Mouse (Mus musculus): ENCODE data around the gene Pde4d.

Gene Pde4d

GRCm38 (mm10) chr13:109807446-109807845 is 1357.7 kb downstream of the Pde4d start:
- DNase-seq (ENCODE audit: low read depth, low spot score) = no peak

DNA sequence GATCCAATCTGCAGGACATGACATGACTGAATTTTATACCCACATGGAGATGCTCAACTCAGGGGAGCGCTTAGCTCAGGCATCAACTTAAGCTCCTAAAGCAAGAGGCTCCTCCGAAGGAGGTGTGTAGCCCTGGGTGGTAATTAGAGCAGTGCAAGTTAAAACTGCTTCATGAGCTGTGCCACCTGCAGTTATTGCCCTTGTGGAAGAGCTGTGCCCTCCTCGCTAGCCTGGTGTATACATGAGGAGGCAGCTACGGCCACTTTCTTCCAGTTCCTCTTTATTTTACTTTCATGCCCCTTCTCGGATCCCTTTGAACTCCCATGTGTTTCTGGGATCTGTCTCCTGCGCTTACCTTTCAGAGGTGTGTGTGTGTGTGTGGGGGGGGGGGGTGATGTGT is 1358.3 kb downstream of the Pde4d start:
- DNase-seq (ENCODE audit: low read depth, low spot score) = no peak

GRCm38 (mm10) chr13:109808946-109809345 is 1359.2 kb downstream of the Pde4d start:
- no peak for DNase-seq (ENCODE audit: low read depth, low spot score)

GRCm38 (mm10) chr13:109809646-109810045 is 1359.9 kb downstream of the Pde4d start:
- DNase-seq (ENCODE audit: low read depth, low spot score) = no peak

GRCm38 (mm10) chr13:109813924-109814323 is 1364.2 kb downstream of the Pde4d start:
- no peak for DNase-seq (ENCODE audit: low read depth, low spot score)

DNA sequence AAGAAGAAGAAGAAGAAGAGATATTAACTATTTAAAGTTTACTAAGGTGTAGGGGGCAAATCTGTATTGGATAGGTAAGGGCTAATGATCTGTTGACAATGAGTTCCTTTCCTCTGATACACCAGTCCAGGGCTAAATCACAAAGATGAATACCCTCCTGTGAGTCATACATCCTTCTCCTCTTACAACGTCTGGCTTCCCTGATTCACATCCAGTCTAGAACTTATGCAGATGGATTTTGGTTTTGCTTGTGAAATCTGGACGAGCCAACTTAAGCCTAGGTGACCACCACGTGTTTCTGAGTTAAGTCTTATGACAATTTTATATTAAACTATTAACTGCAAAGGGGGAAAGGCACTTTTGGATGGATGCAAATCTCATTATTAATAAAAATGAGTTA is 1369.3 kb downstream of the Pde4d start:
- no peak for DNase-seq (ENCODE audit: low read depth, low spot score)

DNA sequence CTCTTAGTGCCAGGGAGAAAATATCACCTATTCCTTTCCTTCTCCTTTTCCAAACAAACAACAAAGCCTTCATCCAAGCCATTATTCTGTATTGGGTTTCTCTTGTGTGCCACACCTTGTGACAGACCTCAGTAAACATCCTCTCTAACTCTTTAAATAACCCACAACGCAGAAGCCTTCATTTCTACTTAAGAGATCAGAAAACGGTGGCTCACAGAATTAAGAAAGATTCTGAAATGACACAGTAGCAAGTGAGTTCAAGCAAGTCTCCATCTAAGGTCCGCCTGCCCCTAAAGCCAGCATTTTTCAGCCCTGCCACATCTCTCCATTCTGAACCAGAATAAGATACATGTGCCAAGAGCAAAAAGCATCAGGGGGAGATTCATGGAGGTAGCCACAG is 1370.4 kb downstream of the Pde4d start:
- DNase-seq (ENCODE audit: low read depth, low spot score) = no peak

DNA sequence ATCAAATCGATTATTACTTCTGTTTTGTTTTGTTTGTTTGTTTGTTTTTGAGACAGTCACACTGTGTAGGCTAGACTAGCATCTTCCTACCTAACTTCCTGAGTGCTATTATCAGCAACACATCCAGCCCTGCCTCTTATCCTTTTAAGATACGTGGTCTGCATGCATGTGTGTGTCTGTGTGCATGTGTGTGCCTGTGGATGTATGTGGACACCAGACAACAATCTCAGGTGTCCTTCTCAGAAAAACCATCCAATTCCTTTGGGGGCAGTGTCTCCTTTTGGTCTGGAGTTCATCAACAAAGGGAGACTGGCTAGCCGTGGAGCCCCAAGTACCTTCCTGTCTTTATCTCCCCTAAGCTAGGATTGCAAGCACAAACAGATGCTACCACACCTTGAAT is 1371.1 kb downstream of the Pde4d start:
- no peak for DNase-seq (ENCODE audit: low read depth, low spot score)

GRCm38 (mm10) chr13:109821725-109822412 is 1372.1 kb downstream of the Pde4d start:
- no peak for DNase-seq (ENCODE audit: low read depth, low spot score)

DNA sequence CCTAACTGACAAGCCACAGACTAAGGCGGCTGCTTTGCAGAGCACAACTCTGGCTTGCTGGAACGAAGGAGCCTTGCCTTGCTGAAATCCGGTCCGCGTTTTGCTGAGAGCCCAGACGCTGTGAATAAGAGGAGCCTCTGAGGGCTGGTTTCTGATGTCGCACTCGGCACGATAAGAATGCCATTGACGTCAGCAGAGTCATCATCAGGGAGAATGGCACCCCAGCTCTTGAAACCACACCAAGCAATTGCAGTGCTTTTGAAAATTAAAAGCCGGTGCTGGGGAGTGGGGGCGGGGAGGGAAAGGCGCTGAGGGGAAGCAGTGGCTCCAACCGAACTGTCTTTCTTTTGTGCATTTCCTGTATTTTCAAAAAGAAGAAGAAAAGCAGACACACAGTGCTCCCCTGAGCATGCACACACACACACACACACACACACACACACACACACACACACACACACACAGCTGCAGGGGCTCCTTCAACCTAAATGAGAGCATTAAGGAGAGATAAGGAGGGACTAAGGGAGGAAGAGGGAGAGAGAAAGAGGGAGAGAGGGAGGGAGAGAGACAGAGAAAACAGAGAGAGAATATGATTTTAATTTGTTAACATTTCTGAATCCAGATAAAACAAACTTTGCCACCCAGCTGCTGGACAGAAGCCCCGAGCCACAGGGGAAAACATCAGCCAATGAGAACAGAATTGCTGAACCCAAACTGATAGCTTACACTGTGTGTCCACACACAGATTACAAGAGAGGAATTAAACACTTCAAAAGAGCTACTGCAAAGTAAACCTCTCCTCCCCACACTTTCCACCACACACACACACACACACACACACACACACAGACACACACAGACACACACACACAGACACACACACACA is 1372.9 kb downstream of the Pde4d start:
- peak; percentile 98 for DNase-seq (ENCODE audit: low read depth, low spot score)

- no peak for DNase-seq (ENCODE audit: low read depth, low spot score)
Measured at GRCm38 (mm10) chr13:109823307-109824031, 1373.7 kb downstream of the Pde4d start.

DNA sequence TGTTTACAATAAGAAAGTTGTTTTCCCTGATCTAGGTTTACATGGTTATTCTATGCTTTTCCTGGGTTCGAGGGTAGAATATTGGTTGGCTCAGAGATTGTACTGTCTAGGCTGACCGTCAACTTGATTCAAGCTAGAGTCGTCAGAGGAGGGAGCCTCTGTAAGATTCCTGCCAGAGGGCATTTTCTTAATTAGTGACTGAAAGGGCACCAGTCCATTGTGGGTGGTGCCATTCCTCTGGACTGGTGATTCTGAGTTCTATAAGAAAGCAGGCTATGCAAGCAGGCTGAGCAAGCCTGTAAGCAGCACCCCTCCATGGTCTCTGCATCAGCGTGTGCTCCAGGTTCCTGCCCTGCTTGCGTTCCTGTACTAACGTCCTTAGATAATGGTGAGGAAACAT is 1376.1 kb downstream of the Pde4d start:
- DNase-seq (ENCODE audit: low read depth, low spot score) = no peak

GRCm38 (mm10) chr13:109827341-109827740 is 1377.6 kb downstream of the Pde4d start:
- no peak for DNase-seq (ENCODE audit: low read depth, low spot score)

DNA sequence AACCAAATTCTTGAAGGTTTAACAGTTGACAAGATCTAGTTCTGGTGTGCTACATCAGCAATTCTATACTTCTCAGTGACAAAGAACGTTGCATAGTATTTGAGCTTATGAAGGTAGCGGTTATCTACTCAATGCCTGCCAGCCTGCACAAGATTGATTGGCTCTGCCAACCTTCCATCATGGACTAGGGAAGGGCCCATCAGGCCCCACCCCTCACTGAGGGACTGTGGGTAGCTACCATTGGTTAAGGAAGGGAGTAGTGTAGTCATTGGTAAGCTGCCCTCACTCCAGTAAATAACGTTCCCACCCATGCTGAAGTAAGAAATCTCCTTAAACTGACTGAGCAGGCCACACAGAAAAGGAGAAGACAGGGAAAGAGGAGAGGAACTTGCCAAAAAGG is 1378.2 kb downstream of the Pde4d start:
- no peak for DNase-seq (ENCODE audit: low read depth, low spot score)

DNA sequence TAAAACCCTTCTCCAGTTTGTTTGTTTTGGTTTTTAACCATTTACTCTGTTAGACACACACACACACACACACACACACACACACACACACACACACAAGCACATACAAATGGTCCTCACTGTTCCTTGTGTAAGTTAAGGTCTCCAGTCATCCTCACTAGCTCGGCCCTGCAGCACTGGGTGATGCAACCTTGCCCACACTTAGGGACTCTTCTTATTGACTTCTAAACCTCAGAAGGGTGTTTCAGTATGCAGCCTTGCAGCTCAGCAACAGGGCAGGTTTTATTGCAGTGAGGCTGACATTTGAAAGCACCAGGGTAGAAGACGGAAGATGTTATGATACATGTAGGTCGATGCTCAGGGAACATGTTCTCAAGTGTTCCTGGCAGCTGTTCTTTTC is 1379.7 kb downstream of the Pde4d start:
- DNase-seq (ENCODE audit: low read depth, low spot score) = no peak

- DNase-seq (ENCODE audit: low read depth, low spot score) = no peak
Measured at GRCm38 (mm10) chr13:109834935-109835334, 1385.2 kb downstream of the Pde4d start.

- DNase-seq (ENCODE audit: low read depth, low spot score) = no peak
Measured at GRCm38 (mm10) chr13:109837453-109837852, 1387.7 kb downstream of the Pde4d start.

DNA sequence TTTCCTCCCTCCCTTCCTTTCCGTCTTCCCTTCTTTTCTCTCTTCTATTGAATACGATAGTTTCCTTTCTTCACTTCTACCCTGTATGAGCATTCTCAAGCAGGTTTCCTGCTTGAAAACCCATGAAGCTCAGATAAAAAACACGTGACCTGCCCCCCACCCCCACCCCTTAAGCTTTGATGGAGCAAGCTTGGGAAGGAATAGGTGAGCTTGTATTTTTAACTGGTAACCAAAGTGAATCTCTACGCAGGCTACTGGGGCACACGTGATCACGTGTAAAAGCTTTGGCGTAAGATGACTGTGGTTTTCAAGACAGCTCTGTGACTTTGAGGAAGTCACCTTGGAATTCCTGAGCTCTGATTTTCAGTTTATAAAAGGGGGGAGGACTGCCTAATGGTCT is 1388.2 kb downstream of the Pde4d start:
- no peak for DNase-seq (ENCODE audit: low read depth, low spot score)

DNA sequence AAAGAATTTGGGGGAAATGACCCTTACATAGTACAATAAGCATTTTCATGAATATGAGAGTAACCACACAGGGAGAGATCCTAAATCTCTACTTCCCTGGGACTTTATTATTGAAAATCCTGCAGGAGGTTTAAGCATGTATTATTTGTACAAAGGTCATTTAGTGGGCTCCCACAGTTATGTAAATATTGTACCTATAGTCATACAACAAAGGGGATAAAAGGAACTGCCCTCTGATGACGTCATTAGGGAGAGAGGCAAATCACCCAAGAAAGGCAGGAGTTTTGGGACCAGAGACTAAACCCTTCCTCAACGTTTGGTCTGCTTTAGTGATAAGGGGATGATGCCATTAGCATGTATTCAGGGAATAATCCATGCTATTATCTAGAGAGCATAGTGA is 1390.5 kb downstream of the Pde4d start:
- no peak for DNase-seq (ENCODE audit: low read depth, low spot score)

DNA sequence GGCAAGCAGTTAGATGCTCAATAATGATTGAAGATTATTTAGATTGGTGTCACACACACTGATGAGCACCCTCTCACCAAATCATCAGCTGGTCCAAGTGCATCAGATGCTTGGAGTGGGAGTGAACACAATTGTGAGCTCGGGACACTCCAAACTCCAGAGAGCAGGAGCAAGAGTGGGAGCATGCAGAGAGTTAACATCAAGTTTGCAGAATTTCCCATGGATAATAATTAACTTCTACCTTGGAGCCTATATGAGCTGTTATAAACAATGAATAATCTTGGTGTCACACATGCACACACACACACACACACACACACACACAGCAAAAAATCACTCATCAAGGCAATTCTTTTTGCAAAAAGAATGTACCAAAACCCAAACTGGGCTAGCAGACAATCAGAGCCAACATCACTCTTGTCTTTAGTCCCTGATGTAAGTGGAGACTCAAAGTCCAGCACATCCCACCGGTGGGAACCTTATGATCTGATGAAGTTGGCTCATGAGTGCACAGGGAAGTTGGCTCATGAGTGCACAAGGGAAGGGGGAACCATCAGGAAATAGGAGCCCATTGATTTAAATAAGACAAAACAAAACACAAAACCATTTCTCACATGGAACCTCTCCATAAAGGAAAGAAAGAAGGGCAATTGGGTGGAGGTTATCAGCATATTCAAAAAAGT is 1391.5 kb downstream of the Pde4d start:
- no peak for DNase-seq (ENCODE audit: low read depth, low spot score)

- DNase-seq (ENCODE audit: low read depth, low spot score) = no peak
Measured at GRCm38 (mm10) chr13:109842982-109843381, 1393.2 kb downstream of the Pde4d start.

DNA sequence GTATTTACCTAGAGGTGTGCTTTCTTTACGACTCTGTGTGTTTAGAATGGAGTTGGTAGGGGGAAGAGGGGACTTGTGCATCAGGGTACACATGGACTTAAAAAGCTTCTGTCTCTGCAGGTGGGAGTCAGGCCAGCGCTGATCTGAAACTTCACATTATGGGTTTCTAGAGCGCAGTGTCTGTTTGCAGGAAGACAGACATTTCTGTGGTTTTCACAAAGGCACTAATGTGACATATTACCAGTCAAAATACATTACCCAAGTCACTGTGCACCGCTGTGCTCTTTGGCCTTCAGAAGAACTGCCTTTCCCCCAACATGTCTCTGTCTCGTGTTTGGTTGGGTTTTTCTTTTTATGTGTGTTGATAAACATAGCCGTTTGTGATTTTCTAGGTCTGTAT is 1395.1 kb downstream of the Pde4d start:
- DNase-seq (ENCODE audit: low read depth, low spot score) = no peak

All from telencephalon, adult 2 months (tissue).